Mouse (Mus musculus): ENCODE results near the gene Osgin1. TPM values are rescaled to one million over a fixed set of nuclear protein-coding genes. Genes with fewer than 3 reads are reported as not detected.

The Osgin1 gene
- polyA plus RNA-seq, 2 experiments: 17.0 to 18.8 TPM

DNA sequence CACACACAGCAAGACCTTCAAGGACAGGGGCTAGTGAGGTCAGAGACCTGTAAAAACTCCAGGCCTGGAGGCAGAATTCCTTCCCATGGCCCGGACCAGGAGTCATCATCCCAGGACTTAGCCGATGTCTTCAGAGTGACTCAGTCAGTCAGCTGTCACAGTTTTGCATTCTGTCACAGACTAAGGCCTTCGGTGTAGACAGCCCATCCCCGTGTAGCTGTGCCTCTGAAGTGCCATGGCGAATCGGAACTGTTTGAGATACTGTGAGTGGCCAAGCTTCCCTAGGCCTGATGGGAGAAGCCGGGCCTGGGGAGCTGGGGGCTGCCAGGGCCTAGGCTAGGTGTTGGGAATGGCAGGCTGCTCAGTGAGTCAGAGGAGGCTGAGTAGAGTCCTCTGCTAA is 3.2 kb upstream of the Osgin1 start:
- DNase-seq (ENCODE audit: low read depth in 3 of 3, low spot score in 3 of 3) (no peak), ATAC-seq (ENCODE audit: insufficient read depth) (no peak)
- no peaks in the 10 kb centered on the region for H3K27me3 ChIP-seq (ENCODE audit: control insufficient read depth, insufficient read depth, low read length)
- H3K36me3 ChIP-seq (replicated peaks; ENCODE audit: control insufficient read depth, insufficient read depth, low read depth): no peaks in the 10 kb centered on the region
- no peak overlapping the region for H3K4me2 ChIP-seq (ENCODE audit: low read depth)
- no peaks in the 10 kb centered on the region for H3K9me3 ChIP-seq (ENCODE audit: control insufficient read depth, low read length)
- WGBS (ENCODE audit: insufficient replicate concordance): 73% methylated on average over 7 of the region's 7 CpGs
- TF ChIP-seq EP300 (IDR thresholded peaks at IDR 0.05; ENCODE audit: low read depth): no peak
- TF ChIP-seq CTCF (IDR thresholded peaks at IDR 0.05; ENCODE audit: low read depth): no peak
- H3K27ac ChIP-seq: no peak overlapping the region
- H3K9ac ChIP-seq (replicated peaks): no peak overlapping the region
- no peak overlapping the region for H3K4me3 ChIP-seq (ENCODE audit: insufficient read depth in 1 of 2, low read depth in 2 of 2, low read length in 2 of 2)
- H3K4me1 ChIP-seq (replicated peaks; ENCODE audit: control insufficient read depth in 2 of 2, insufficient read depth in 2 of 2, low read length in 1 of 2): peaks cover 0 to 15% of the 10 kb centered on the region in 2 experiments; a peak in 2 of 4 replicates

DNA sequence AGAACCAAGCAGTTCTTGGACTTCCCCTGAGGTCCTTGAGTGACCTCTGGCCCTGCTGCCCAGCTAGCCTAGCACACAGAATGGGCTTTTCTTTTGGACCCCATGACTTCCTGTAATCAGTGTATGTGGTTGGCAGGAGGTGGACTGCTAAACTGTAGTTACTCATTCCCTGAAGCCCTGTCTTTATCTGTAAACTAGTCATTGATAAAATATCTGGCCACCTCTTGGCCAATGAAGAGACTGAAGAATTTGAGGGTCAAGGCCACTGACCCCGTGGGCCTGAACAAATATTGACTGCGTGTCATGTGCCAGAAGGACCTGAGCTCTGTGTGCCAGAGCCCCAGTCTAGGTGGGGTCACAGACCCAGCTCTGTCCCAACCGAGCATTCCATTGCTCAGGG is 1.6 kb upstream of the Osgin1 start:
- Histone ChIP-seq H3K27me3 (ENCODE audit: control insufficient read depth, insufficient read depth, low read length) (no peaks in the 10 kb centered on the region), H3K4me1 (replicated peaks; ENCODE audit: control insufficient read depth in 2 of 2, insufficient read depth in 2 of 2, low read length in 1 of 2) (peaks cover 0 to 16% of the 10 kb centered on the region in 2 experiments; a peak in 2 of 4 replicates), H3K4me2 (ENCODE audit: low read depth) (no peak overlapping the region), H3K27ac (no peak overlapping the region), H3K9ac (replicated peaks) (no peak overlapping the region), H3K36me3 (replicated peaks; ENCODE audit: control insufficient read depth, insufficient read depth, low read depth) (no peaks in the 10 kb centered on the region), H3K9me3 (ENCODE audit: control insufficient read depth, low read length) (no peaks in the 10 kb centered on the region), H3K4me3 (ENCODE audit: insufficient read depth in 1 of 2, low read depth in 2 of 2, low read length in 2 of 2) (no peak overlapping the region)
- WGBS (ENCODE audit: insufficient replicate concordance): 44% methylated on average over 3 of the region's 3 CpGs
- no peak for TF ChIP-seq EP300 (IDR thresholded peaks at IDR 0.05; ENCODE audit: low read depth)
- TF ChIP-seq CTCF (IDR thresholded peaks at IDR 0.05; ENCODE audit: low read depth): no peak
- ATAC-seq (ENCODE audit: insufficient read depth) (peak; percentile 61), DNase-seq (ENCODE audit: low read depth in 3 of 3, low spot score in 3 of 3) (no peak)

DNA sequence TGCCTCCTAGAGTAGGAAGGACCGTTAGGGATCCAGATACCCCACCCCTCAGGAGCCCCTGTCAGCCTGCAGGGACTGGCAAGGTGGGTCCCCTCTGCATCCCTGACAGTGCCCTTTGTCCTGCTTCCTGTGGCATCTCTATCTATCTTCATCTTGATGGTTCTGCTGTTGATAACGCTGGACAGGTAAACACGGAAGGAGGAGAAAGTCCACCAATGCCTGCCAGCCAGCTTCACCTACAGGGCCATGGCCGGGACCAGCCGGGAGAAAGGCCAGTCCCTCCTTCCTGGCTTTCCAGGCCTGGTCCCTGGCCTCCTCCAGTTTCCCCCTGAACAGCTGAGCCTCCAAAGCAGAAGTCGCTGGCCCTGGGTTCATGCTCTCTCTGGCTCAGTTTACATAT is 645 bp downstream of the Osgin1 start:
- 68% methylated on average over 6 of the region's 6 CpGs for WGBS (ENCODE audit: insufficient replicate concordance)
- H3K4me3 ChIP-seq (ENCODE audit: insufficient read depth in 1 of 2, low read depth in 2 of 2, low read length in 2 of 2): no peak overlapping the region
- H3K27ac ChIP-seq: no peak overlapping the region
- ATAC-seq (ENCODE audit: insufficient read depth) (no peak), DNase-seq (ENCODE audit: low read depth in 3 of 3, low spot score in 3 of 3) (no peak)
- peaks cover 0 to 10% of the 10 kb centered on the region in 2 experiments; a peak in 2 of 4 replicates for H3K4me1 ChIP-seq (replicated peaks; ENCODE audit: control insufficient read depth in 2 of 2, insufficient read depth in 2 of 2, low read length in 1 of 2)
- H3K9ac ChIP-seq (replicated peaks): no peak overlapping the region
- H3K36me3 ChIP-seq (replicated peaks; ENCODE audit: control insufficient read depth, insufficient read depth, low read depth): no peaks in the 10 kb centered on the region
- TF ChIP-seq CTCF (IDR thresholded peaks at IDR 0.05; ENCODE audit: low read depth) (no peak), EP300 (IDR thresholded peaks at IDR 0.05; ENCODE audit: low read depth) (no peak)
- H3K27me3 ChIP-seq (ENCODE audit: control insufficient read depth, insufficient read depth, low read length): no peaks in the 10 kb centered on the region
- H3K9me3 ChIP-seq (ENCODE audit: control insufficient read depth, low read length): no peaks in the 10 kb centered on the region
- H3K4me2 ChIP-seq (ENCODE audit: low read depth): no peak overlapping the region

DNA sequence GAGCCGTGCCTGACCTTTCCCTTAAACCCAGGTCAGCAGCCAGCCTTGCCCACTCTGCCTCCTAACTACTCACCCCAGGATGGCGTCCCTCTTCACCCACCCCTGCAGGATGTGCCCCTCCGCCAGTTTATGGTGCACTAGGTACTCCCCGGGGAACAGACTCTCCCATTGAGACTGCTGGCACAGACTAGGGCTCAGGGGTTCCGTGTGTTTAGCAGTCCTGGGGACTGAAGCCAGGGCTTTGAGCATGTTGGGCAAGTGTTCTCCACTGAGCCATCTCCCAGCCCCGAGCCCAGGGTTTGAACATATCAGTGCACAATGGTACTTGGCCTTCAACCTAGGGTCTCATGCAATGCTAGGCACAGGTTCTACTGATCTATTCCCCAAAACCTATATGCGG is 1.6 kb downstream of the Osgin1 start:
- H3K9ac ChIP-seq (replicated peaks): no peak overlapping the region
- no peaks in the 10 kb centered on the region for H3K9me3 ChIP-seq (ENCODE audit: control insufficient read depth, low read length)
- H3K36me3 ChIP-seq (replicated peaks; ENCODE audit: control insufficient read depth, insufficient read depth, low read depth): no peaks in the 10 kb centered on the region
- TF ChIP-seq EP300 (IDR thresholded peaks at IDR 0.05; ENCODE audit: low read depth): no peak
- no peak for TF ChIP-seq CTCF (IDR thresholded peaks at IDR 0.05; ENCODE audit: low read depth)
- H3K27me3 ChIP-seq (ENCODE audit: control insufficient read depth, insufficient read depth, low read length): no peaks in the 10 kb centered on the region
- 62% methylated on average over 7 of the region's 7 CpGs for WGBS (ENCODE audit: insufficient replicate concordance)
- no peak overlapping the region for H3K4me2 ChIP-seq (ENCODE audit: low read depth)
- no peak overlapping the region for H3K27ac ChIP-seq
- DNase-seq (ENCODE audit: low read depth in 3 of 3, low spot score in 3 of 3) (no peak), ATAC-seq (ENCODE audit: insufficient read depth) (no peak)
- H3K4me3 ChIP-seq (ENCODE audit: insufficient read depth in 1 of 2, low read depth in 2 of 2, low read length in 2 of 2): no peak overlapping the region
- H3K4me1 ChIP-seq (replicated peaks; ENCODE audit: control insufficient read depth in 2 of 2, insufficient read depth in 2 of 2, low read length in 1 of 2): peaks cover 0 to 10% of the 10 kb centered on the region in 2 experiments; a peak in 2 of 4 replicates

DNA sequence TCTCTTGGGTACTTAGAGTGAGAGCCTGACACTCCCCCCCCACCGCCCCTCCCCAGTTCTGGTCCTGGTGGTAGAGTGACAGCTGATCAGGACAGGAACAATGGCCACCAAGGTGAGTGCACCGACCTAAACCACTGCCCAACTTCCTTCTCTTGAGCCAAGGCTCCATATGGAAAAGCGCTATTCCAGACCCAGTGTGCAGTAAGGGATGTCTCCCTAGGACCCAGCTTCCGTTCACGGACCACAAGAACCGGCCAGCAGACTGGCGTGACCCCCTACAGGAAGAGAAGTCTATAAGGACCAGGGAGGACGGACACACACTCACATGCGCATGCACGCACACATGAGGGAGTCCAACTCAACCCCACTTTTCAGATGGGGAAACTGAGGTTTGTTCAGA is 2.4 kb downstream of the Osgin1 start:
- Histone ChIP-seq H3K27ac (no peak overlapping the region), H3K9ac (replicated peaks) (no peak overlapping the region), H3K4me2 (ENCODE audit: low read depth) (peak overlapping the region; percentile 39), H3K27me3 (ENCODE audit: control insufficient read depth, insufficient read depth, low read length) (no peaks in the 10 kb centered on the region), H3K9me3 (ENCODE audit: control insufficient read depth, low read length) (no peaks in the 10 kb centered on the region), H3K4me3 (ENCODE audit: insufficient read depth in 1 of 2, low read depth in 2 of 2, low read length in 2 of 2) (no peak overlapping the region), H3K36me3 (replicated peaks; ENCODE audit: control insufficient read depth, insufficient read depth, low read depth) (no peaks in the 10 kb centered on the region), H3K4me1 (replicated peaks; ENCODE audit: control insufficient read depth in 2 of 2, insufficient read depth in 2 of 2, low read length in 1 of 2) (peaks cover 0 to 8% of the 10 kb centered on the region in 2 experiments; a peak in 2 of 4 replicates)
- no peak; the same call in 1 of the 2 replicates for ATAC-seq (ENCODE audit: insufficient read depth)
- WGBS (ENCODE audit: insufficient replicate concordance): 56% methylated on average over 10 of the region's 10 CpGs
- TF ChIP-seq EP300 (IDR thresholded peaks at IDR 0.05; ENCODE audit: low read depth): no peak
- TF ChIP-seq CTCF (IDR thresholded peaks at IDR 0.05; ENCODE audit: low read depth): no peak
- no peak for DNase-seq (ENCODE audit: low read depth in 3 of 3, low spot score in 3 of 3)

Data from liver, embryonic 14.5 days (tissue).